Mouse (Mus musculus) MEL (cell line): ENCODE measurements around the gene Myo18b. TPM values are rescaled to one million over a fixed set of nuclear protein-coding genes. Genes with fewer than 3 reads are reported as not detected.

Source experiments
- DNase-seq: peaks from one replicate; pipeline ENCODE4 v3.0.0; 2011; ENCODE audit warnings: low read depth, low spot score
- H3K27ac ChIP-seq: 2 replicates; pipeline ENCODE4 v1.5.1; 2012; ENCODE audit warnings: low read depth, mild to moderate bottlenecking, control low read depth, low read length, moderate library complexity; ENCODE audit not compliant: control insufficient read depth
- H3K27me3 ChIP-seq, 2 experiments: fragments of 150-350 bp in 1 of 2; sonication (generic) in 1 of 2; 2 replicates each; pipeline ENCODE4 v1.6.1; 2012; ENCODE audit warnings: low read length in 2 of 2, mild to moderate bottlenecking in 2 of 2, improper control_type of control experiment in 1 of 2, moderate library complexity in 1 of 2; ENCODE audit not compliant: insufficient read depth in 2 of 2, control insufficient read depth in 1 of 2
- H3K36me3 ChIP-seq, 2 experiments: 2 replicates each; pipeline ENCODE4 v1.6.1; 2012 to 2014; ENCODE audit warnings: low read length in 2 of 2, improper control_type of control experiment in 1 of 2, inconsistent platforms in 1 of 2, mild to moderate bottlenecking in 1 of 2; ENCODE audit not compliant: insufficient read depth in 2 of 2, control insufficient read depth in 1 of 2
- H3K4me1 ChIP-seq, 2 experiments: fragments of 150-350 bp in 1 of 2; sonication (generic) in 1 of 2; 2 replicates each; pipeline ENCODE4 v1.6.1; 2012; ENCODE audit warnings: low read length in 2 of 2, improper control_type of control experiment in 1 of 2, mild to moderate bottlenecking in 1 of 2; ENCODE audit not compliant: insufficient read depth in 2 of 2, control insufficient read depth in 1 of 2
- H3K4me3 ChIP-seq, 2 experiments: fragments of 150-350 bp in 1 of 2; sonication (generic) in 1 of 2; 2 replicates each; pipeline ENCODE4 v1.5.1; 2012; ENCODE audit warnings: low read depth in 2 of 2, low read length in 2 of 2, mild to moderate bottlenecking in 2 of 2, moderate library complexity in 2 of 2, control low read depth in 1 of 2, improper control_type of control experiment in 1 of 2; ENCODE audit not compliant: control insufficient read depth in 1 of 2, insufficient read depth in 1 of 2
- H3K79me2 ChIP-seq: 2 replicates; pipeline ENCODE4 v1.6.1; 2012; ENCODE audit warnings: mild to moderate bottlenecking, low read length, moderate library complexity; ENCODE audit not compliant: control insufficient read depth, poor library complexity, insufficient read depth
- H3K9ac ChIP-seq: 2 replicates; pipeline ENCODE4 v1.6.1; 2012; ENCODE audit warnings: low read depth, mild to moderate bottlenecking, control low read depth, low read length, moderate library complexity; ENCODE audit not compliant: control insufficient read depth, poor library complexity, severe bottlenecking
- H3K9me3 ChIP-seq: fragments of 150-350 bp; sonication (generic); replicated peaks from 2 replicates; pipeline ENCODE4 v1.6.1; 2012; ENCODE audit warnings: mild to moderate bottlenecking, low read length, improper control_type of control experiment, moderate library complexity; ENCODE audit not compliant: insufficient read depth
- CHD1 ChIP-seq: IDR thresholded peaks from 2 replicates; pipeline ENCODE4 v1.6.1; 2012; ENCODE audit warnings: low read depth, mild to moderate bottlenecking, inconsistent platforms, low read length, improper control_type of control experiment
- CHD2 ChIP-seq: IDR thresholded peaks from 2 replicates; pipeline ENCODE4 v1.6.1; 2011; ENCODE audit warnings: low read length, improper control_type of control experiment
- E2F4 ChIP-seq: IDR thresholded peaks from 2 replicates; pipeline ENCODE4 v1.6.1; 2011; ENCODE audit warnings: low read depth, low read length, improper control_type of control experiment, borderline replicate concordance
- EP300 ChIP-seq, 2 experiments: IDR thresholded peaks; 2 replicates each; pipeline ENCODE4 v1.6.1; 2011; ENCODE audit warnings: improper control_type of control experiment in 2 of 2, low read length in 2 of 2, low read depth in 1 of 2, mild to moderate bottlenecking in 1 of 2
- GABPA ChIP-seq: IDR thresholded peaks from 2 replicates; pipeline ENCODE4 v1.6.1; 2012; ENCODE audit warnings: low read depth, mild to moderate bottlenecking, inconsistent platforms, low read length, improper control_type of control experiment, moderate library complexity
- GATA1 ChIP-seq: IDR thresholded peaks from 2 replicates; pipeline ENCODE4 v1.6.1; 2011; ENCODE audit warnings: low read depth, low read length, improper control_type of control experiment
- HCFC1 ChIP-seq: IDR thresholded peaks from 2 replicates; pipeline ENCODE4 v1.6.1; 2012; ENCODE audit warnings: low read depth, mild to moderate bottlenecking, inconsistent platforms, low read length, improper control_type of control experiment, moderate library complexity
- JUND ChIP-seq: IDR thresholded peaks from 2 replicates; pipeline ENCODE4 v1.6.1; 2011; ENCODE audit warnings: low read depth, mild to moderate bottlenecking, improper control_type of control experiment, low read length
- MAX ChIP-seq: IDR thresholded peaks from 2 replicates; pipeline ENCODE4 v1.6.1; 2011; ENCODE audit warnings: low read length, improper control_type of control experiment
- MAZ ChIP-seq: IDR thresholded peaks from 2 replicates; pipeline ENCODE4 v1.6.1; 2012; ENCODE audit warnings: low read depth, mild to moderate bottlenecking, inconsistent platforms, low read length, improper control_type of control experiment
- MXI1 ChIP-seq: IDR thresholded peaks from 2 replicates; pipeline ENCODE4 v1.6.1; 2011; ENCODE audit warnings: mild to moderate bottlenecking, low read depth, low read length, improper control_type of control experiment
- MYB ChIP-seq: IDR thresholded peaks from 2 replicates; pipeline ENCODE4 v1.6.1; 2011; ENCODE audit warnings: mild to moderate bottlenecking, low read depth, low read length, improper control_type of control experiment
- MYC ChIP-seq: IDR thresholded peaks from 2 replicates; pipeline ENCODE4 v1.6.1; 2011; ENCODE audit warnings: low read depth, mild to moderate bottlenecking, low read length, improper control_type of control experiment, moderate library complexity
- NELFE ChIP-seq: IDR thresholded peaks from 2 replicates; pipeline ENCODE4 v1.6.1; 2011; ENCODE audit warnings: low read depth, low read length, improper control_type of control experiment
- POLR2AphosphoS2 ChIP-seq: IDR thresholded peaks from 2 replicates; pipeline ENCODE4 v1.6.1; 2011; ENCODE audit warnings: low read length, improper control_type of control experiment
- RCOR1 ChIP-seq: IDR thresholded peaks from 2 replicates; pipeline ENCODE4 v1.6.1; 2012; ENCODE audit warnings: low read depth, mild to moderate bottlenecking, inconsistent platforms, low read length, improper control_type of control experiment
- SMC3 ChIP-seq: IDR thresholded peaks from 2 replicates; pipeline ENCODE4 v1.6.1; 2011; ENCODE audit warnings: low read depth, low read length, improper control_type of control experiment
- TAL1 ChIP-seq: IDR thresholded peaks from 2 replicates; pipeline ENCODE4 v1.6.1; 2012; ENCODE audit warnings: mild to moderate bottlenecking, inconsistent platforms, low read length, moderate library complexity, mixed read lengths
- UBTF ChIP-seq: IDR thresholded peaks from 2 replicates; pipeline ENCODE4 v1.6.1; 2012; ENCODE audit warnings: low read depth, mild to moderate bottlenecking, inconsistent platforms, low read length, improper control_type of control experiment, moderate library complexity, borderline replicate concordance; ENCODE audit not compliant: insufficient read depth
- ZC3H11A ChIP-seq: IDR thresholded peaks from 2 replicates; pipeline ENCODE4 v1.6.1; 2012; ENCODE audit warnings: low read depth, mild to moderate bottlenecking, inconsistent platforms, low read length, improper control_type of control experiment
- ZMIZ1 ChIP-seq: IDR thresholded peaks from 2 replicates; pipeline ENCODE4 v1.6.1; 2012; ENCODE audit warnings: low read depth, mild to moderate bottlenecking, inconsistent platforms, low read length, improper control_type of control experiment, moderate library complexity
- ZNF384 ChIP-seq: IDR thresholded peaks from 2 replicates; pipeline ENCODE4 v1.6.1; 2012; ENCODE audit warnings: low read depth, mild to moderate bottlenecking, inconsistent platforms, low read length, improper control_type of control experiment
- polyA plus RNA-seq, 2 experiments: library from polyadenylated mRNA; stranded (reverse) in 1 of 2; unstranded in 1 of 2; fragments of >175 nt in 1 of 2; fragments of >200 nt in 1 of 2; gene quantifications; 2 replicates each; pipeline versions ENCODE4 v1.2.1 to v1.2.4; 2012; ENCODE audit warnings: low replicate concordance in 2 of 2, low read depth in 1 of 2; ENCODE audit not compliant: insufficient read length in 2 of 2, insufficient read depth in 1 of 2, missing spikeins in 1 of 2
- total RNA-seq: library from RNA; depleted of rRNA; stranded (reverse); fragments of 300-350 nt; gene quantifications from 2 replicates; pipeline ENCODE4 v1.2.3, GENCODE M21; 2012

The Myo18b gene
- total and polyA plus RNA-seq, 3 experiments, result not detected

DNA sequence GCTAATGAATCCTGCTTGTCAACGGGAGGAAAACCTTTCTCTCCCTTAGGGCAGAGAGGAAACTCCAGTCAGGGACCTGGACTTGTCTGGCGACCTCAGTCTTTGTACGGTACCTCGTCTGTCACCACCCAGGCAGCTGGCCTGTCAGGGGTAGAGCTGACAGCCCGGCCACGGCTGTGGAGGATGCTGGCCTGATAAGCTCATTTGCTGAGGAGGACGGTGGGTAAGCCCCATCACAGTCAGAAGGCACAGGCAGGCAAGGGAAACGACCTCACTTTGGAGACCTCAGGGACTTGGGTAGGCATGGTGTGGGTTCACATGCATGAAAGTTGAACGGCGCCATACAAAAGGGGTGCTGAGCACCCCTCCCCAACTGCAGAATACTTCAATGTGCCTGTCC lies 140.6 kb downstream of the Myo18b start:
- no peak for DNase-seq
- Histone ChIP-seq H3K9ac (no peak overlapping the region), H3K79me2 (no peaks in the 10 kb centered on the region), H3K9me3 (no peaks in the 10 kb centered on the region), H3K36me3 (no peaks in the 10 kb centered on the region), H3K4me3 (no peak overlapping the region), H3K4me1 (no peaks in the 10 kb centered on the region), H3K27me3 (no peaks in the 10 kb centered on the region), H3K27ac (no peak overlapping the region)
- TF ChIP-seq MAZ (no peak), RCOR1 (no peak), GATA1 (no peak), ZNF384 (no peak), MYC (no peak)

DNA sequence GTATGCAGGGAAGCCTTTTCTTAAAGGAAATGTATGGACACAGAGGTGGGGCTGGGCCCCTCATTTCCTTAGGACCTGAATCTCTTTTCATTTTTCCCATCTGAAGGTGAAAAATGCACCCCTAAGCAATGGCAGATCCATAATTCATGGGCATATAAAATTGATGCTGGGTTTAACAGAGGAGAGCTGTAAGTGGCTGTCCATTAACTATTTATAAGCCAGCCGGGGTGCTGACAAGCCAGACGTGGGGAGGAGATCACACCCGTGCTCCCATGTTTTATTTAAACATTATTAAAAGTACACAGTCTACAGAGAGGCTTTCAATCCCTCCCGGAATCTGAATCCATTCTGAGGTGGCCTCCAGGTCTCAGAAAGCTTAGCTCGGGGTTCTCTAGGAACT lies 146.5 kb downstream of the Myo18b start:
- no peaks in the 10 kb centered on the region for H3K79me2 ChIP-seq
- no peaks in the 10 kb centered on the region for H3K36me3 ChIP-seq
- no peaks in the 10 kb centered on the region for H3K27me3 ChIP-seq
- no peak overlapping the region for H3K9ac ChIP-seq
- no peak overlapping the region for H3K27ac ChIP-seq
- DNase-seq, result no peak
- no peak overlapping the region for H3K4me3 ChIP-seq
- no peaks in the 10 kb centered on the region for H3K4me1 ChIP-seq
- H3K9me3 ChIP-seq, result no peaks in the 10 kb centered on the region
- TF ChIP-seq ZC3H11A, result no peak
- no peak for TF ChIP-seq POLR2AphosphoS2
- no peak for TF ChIP-seq ZMIZ1

DNA sequence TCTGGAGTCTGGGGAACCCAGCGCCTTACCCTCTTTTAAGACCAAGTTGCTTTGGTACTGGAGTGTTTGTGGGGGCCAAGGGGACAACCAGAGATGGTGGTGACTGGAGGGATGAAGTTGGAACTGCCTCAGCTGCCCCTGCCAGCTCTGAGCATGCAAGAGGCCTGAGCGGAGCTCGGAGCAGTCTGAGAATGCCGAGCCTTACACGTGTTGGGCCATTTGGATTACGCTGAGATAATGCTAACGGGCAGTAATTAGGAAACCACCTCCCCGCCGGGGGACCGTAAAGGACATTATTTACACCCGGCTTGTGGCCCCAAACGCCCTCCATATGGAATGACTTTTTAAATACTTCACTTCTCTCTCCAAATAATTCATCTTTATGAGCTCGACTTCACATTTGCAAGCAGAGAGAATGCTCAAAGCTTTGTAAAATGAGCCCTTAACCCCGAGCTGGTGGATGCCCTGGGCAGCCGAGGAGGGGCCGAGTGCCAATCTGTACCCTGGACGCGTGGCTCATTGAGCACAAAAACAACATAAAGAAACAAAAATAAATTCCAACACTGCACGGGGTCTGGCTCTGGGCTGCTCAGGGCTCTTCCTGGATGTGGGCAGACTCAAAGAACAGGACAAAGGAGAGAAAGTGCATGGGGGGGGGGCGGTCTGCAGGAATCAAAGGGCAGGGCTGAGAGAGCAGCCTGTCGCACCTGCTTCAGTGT lies 148.0 kb downstream of the Myo18b start:
- TF ChIP-seq HCFC1, result no peak
- TF ChIP-seq CHD1, result no peak
- no peak for TF ChIP-seq MXI1
- no peak for TF ChIP-seq JUND
- no peak for TF ChIP-seq GABPA
- TF ChIP-seq UBTF, result no peak
- no peak for TF ChIP-seq TAL1
- TF ChIP-seq NELFE, result no peak
- TF ChIP-seq MAX, result no peak
- no peak for TF ChIP-seq SMC3
- no peak for TF ChIP-seq ZC3H11A
- no peak for TF ChIP-seq MYB
- TF ChIP-seq RCOR1, result no peak
- TF ChIP-seq POLR2AphosphoS2, result no peak
- TF ChIP-seq EP300 (IDR thresholded peaks at IDR 0.05; ENCODE audit: low read depth in 1 of 2, low read length in 2 of 2), result no peak
- TF ChIP-seq CHD2, result no peak
- no peak for TF ChIP-seq E2F4
- TF ChIP-seq, all 39 proteins: peak for 0
- H3K4me1 ChIP-seq, result no peaks in the 10 kb centered on the region
- no peaks in the 10 kb centered on the region for H3K79me2 ChIP-seq
- no peak overlapping the region for H3K9ac ChIP-seq
- H3K9me3 ChIP-seq, result no peaks in the 10 kb centered on the region
- no peaks in the 10 kb centered on the region for H3K27me3 ChIP-seq
- H3K27ac ChIP-seq, result no peak overlapping the region
- no peaks in the 10 kb centered on the region for H3K36me3 ChIP-seq
- H3K4me3 ChIP-seq, result no peak overlapping the region
- DNase-seq, result no peak
